Mouse (Mus musculus): ENCODE measurements around the gene Mrpl16.

The Mrpl16 gene

DNA sequence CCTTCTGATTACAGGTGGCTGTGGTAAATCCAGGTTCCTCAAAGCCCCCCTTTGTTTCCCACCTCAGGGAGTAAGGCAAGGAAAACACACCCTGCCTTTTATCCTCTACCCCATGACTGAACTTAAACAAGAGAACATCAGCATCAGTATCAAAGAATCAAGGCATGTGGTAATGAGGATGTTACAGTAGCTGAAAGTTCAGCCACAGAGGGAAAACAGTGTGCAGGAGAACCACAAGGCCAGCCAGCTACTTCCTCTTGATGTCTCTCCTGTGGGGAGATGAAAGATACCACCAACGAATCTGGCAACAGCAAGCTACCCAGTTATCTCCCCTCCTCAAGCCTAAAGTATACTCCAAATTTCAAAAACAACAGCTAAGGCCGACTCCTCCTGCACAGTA, 37.1 kb downstream of the Mrpl16 start:
- DNase-seq = no peak

DNA sequence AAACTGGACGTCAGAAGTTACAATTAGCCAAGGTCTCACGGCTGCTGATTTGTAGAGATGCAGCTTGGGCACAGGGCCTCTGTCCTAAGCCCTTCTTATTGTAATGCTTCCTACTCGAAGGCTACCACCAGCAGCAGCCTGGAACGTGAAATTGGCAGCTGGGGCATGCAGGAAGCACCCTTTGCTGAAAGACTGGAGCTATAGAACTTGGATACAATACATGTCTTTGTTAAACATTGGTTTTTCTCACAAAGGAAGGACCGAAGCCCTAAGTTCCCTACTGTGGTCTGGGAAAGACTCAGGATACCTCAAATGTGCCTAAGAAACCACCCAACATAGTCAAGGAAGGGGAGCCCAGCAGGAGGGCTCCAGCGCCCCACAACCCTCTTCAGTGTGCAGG, 37.6 kb downstream of the Mrpl16 start:
- no peak for DNase-seq

DNA sequence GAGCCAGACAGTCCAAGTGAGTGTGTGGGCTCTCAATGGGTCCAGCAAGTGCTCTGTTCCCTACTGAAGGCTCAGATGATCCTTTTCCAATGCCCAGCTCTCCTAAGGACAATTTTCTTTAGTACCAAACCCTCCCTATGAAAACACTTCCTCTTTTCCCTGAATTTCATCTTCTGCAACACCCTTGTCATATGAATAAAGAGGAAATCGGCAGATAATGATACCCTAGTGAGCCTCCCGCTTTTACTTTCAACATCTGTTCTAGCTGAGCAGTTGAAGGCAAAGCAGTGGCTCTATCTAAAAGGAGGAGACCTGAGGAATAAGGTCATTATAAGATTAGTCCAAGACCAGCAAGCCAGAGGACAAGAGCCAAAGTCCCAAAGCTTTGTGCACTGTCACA, 38.3 kb downstream of the Mrpl16 start:
- no peak for DNase-seq

- no peak for DNase-seq
Observed at GRCm38 (mm10) chr19:11810003-11810758, 40.0 kb downstream of the Mrpl16 start.

- no peak for DNase-seq
Observed at GRCm38 (mm10) chr19:11810856-11811255, 40.7 kb downstream of the Mrpl16 start.

DNA sequence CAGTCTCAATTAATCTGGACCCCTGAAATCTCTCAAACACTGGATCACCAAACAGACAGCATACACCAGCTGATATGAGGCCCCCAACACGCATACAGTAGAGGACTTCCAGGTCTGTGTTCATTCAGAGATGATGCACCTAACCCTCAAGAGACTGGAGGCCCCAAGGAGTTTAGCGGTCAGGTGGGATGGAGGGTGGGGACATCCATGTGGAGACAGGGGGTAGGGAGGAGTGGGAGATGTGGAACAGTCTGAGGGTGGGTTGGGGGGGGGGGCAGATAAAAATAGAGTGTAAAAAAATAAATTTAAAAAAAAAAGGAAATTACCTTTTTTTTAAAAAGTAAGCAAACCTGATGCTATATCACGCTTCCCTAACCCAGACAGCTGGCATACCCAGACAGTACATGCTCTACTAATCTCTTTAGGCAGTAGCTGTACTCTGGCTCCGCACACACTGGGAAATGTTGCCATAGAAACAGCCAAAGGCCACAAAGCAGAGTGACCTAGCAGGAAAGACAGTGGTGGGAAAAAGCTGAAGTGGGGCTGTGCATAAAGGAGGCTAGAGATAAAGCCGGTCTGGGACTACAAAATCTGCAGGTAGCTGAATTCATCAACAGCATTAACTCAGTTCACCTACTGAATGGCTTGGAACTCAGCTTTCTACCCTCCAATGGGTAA, 41.6 kb downstream of the Mrpl16 start:
- no peak for DNase-seq

- DNase-seq = no peak
Observed at GRCm38 (mm10) chr19:11813136-11813535, 42.9 kb downstream of the Mrpl16 start.

DNA sequence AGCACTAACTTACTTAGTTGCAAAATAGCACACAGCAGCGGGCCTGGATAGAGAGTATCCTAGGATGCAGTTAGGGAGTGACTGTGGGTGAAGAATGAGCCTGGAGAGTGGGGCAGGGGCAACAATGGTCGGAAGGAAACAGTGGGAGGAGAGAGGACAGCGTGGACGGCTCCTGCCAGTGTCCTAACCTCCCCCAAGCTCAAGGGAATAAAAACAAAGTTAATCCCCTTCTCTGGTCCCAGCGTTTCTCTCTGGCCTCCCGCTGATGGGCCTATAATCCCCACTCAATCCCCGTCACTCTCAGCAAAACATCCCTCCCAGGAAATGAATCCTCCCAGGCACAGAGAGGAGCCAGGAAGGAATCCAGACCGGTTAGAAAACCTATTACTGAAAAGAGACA, 43.5 kb downstream of the Mrpl16 start:
- no peak for DNase-seq

DNA sequence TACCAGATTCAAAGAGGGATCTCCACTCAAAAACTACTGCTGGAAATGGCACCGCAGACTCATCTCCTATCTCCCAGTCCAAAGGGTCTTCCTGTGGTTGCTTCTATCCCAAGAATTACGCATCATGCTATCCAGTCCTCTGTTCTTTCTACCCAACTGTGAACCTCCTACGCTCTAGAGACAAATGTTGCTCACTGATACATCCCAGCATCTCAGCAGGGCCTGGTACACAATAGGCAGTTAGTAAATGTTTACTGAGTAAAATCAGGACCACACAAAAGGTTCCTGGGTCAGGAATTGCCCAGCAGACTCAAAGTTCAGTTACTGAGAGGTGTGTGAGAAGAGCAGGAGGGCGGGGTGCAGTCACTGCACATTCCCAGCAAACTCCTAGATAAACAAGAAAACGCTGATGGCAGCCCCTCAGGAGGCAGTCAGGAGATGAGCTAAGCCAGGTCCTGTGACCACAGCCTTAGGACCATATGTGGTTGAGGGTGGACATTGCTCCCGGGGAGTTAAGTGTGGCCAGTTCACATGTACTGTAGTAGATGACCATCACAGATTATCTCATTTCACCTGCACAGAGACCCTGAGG, 44.6 kb downstream of the Mrpl16 start:
- DNase-seq = no peak

DNA sequence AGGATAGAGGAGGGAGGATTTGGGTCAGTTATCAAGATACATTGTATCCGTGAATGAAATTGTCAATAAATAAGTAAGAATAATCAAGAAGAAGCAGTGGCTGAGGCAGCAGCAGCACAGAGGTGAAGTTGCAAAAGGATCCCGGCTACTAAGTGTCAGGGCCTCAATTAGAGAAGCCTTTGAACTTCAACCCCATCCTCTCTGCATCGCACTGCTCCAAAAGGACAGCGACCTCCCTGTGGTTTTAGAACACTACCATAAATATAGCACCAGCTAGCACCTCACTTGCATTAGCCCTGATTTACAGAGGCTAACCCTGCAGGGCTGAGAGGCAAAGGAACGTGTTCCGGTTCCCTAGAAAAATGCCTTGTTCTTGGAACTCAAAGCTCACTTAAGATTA, 46.5 kb downstream of the Mrpl16 start:
- DNase-seq = no peak

- no peak for DNase-seq
Observed at GRCm38 (mm10) chr19:11817586-11817985, 47.4 kb downstream of the Mrpl16 start.

GRCm38 (mm10) chr19:11818199-11819142, 48.3 kb downstream of the Mrpl16 start:
- peak; percentile 48 for DNase-seq

GRCm38 (mm10) chr19:11819143-11819700, 49.0 kb downstream of the Mrpl16 start, which contains the start of gene Stx3:
Gene Stx3 (minus strand): TSS chr19:11819403.
- no peak for DNase-seq

DNA sequence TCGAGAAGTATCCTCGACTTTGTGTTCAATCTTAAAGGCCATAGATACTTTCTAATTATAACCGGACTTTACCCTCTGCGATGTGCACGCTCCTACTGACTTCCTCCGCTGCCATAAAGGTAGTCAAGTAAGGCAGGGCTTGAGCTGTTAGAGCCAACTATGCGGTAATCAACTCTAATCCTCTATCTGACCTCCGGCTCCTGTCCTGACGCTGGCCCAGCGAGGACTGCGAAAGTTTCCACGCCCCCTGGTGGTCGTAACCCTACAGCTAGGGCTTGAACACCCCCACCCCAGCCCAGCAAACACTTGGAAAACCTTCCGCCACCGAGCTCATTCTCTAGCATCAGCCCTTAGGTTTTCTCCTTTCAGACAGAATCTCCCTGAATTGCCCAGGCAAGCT, 49.6 kb downstream of the Mrpl16 start:
- peak; percentile 88 for DNase-seq

DNA sequence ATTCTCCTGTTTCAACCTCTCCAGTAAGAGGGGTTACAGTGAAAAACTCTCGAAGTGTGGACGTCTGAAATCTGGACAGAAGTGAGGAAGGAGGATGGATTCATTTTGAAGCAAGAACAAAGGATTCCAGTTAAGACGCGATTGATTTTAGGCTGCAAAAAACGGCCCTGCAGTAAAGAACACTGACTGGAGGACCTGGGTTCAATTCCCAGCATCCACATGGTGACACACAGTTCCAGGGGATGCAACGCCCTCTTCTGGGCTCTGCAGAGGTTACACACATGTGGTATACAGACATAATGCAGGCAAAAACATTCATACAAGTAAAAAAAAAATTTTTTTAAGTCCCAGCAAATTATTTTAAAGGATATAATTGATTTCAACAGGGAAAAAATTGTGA, 50.0 kb downstream of the Mrpl16 start:
- DNase-seq = no peak

DNA sequence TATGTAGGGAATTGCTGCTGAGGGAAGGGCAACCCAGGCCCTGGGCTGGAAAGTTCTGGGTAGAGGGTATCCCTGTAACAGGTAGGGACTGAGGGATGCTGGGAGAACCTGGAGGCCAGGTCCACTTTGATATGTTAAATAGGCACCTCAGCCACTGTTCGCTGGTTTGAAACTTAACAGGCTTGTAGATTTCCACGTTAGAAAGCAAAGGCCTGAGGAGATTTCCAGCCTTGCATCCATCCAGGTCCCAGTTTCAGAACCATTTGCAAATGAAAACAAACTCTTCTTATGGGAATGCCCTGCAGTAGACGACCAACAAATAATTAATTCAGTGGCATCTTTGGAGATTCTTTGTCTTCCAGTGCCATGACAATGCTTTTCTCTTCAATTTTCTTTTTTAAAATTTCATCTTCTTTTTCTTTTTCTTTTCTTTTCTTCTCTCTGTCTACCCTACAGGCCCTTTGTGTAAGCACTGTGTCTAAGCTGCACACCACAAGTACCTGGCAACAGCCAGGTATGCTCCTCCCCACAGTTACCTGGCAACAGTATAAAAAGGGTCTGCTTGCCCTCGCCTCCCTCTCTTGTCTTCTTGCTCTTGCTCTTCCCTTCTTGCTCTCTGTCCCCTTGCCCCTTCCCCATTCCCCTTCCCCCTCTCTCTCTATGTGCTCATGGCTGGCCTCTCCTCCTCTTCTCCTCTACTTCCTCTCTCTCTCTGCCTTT, 53.3 kb downstream of the Mrpl16 start:
- DNase-seq = no peak

All from thymus, postnatal 4 days (tissue).